Mouse (Mus musculus) CH12.LX (cell line): ENCODE measurements around the gene Cd86. TPM values are rescaled to one million over a fixed set of nuclear protein-coding genes. Genes with fewer than 3 reads are reported as not detected.
A peak's percentile ranks its signal among the peaks of the same experiment; 100 is the strongest.

Experiments
- DNase-seq: peaks from one replicate; pipeline ENCODE4 v3.0.0-alpha.2; 2013; ENCODE audit errors: extremely low read depth
- H3K27ac ChIP-seq: 2 replicates; pipeline ENCODE4 v1.5.1; 2012; ENCODE audit warnings: low read depth, mild to moderate bottlenecking, control low read depth, moderate library complexity; ENCODE audit not compliant: insufficient read depth
- H3K27me3 ChIP-seq: replicated peaks from 2 replicates; pipeline ENCODE3; 2012; ENCODE audit warnings: inconsistent platforms
- H3K36me3 ChIP-seq, 2 experiments: replicated peaks in 1 of 2; 2 replicates each; pipeline versions ENCODE3 to v1.6.1; 2012; ENCODE audit warnings: inconsistent platforms in 1 of 2, low read length in 1 of 2, mild to moderate bottlenecking in 1 of 2, mixed read lengths in 1 of 2, moderate library complexity in 1 of 2; ENCODE audit not compliant: control insufficient read depth in 1 of 2, insufficient read depth in 1 of 2
- H3K4me1 ChIP-seq, 2 experiments: 2 replicates each; pipeline ENCODE4 v1.6.1; 2012; ENCODE audit warnings: inconsistent platforms in 1 of 2, moderate library complexity in 1 of 2; ENCODE audit not compliant: insufficient read depth in 2 of 2, control insufficient read depth in 1 of 2
- H3K4me2 ChIP-seq: 2 replicates; pipeline ENCODE4 v1.6.1; 2012; ENCODE audit warnings: low read depth, mild to moderate bottlenecking, control low read depth; ENCODE audit not compliant: poor library complexity, insufficient read depth, severe bottlenecking
- H3K4me3 ChIP-seq, 3 experiments: fragments of 150-350 bp in 1 of 3; sonication (generic) in 1 of 3; replicated peaks in 1 of 3; 2 replicates each; pipeline versions ENCODE3 to v1.5.1; 2011 to 2012; ENCODE audit warnings: low read depth in 2 of 3, low read length in 2 of 3, mild to moderate bottlenecking in 2 of 3, moderate library complexity in 2 of 3, control low read depth in 1 of 3, improper control_type of control experiment in 1 of 3, inconsistent platforms in 1 of 3, mixed read lengths in 1 of 3; ENCODE audit not compliant: poor library complexity in 1 of 3
- H3K79me2 ChIP-seq: replicated peaks from 2 replicates; pipeline ENCODE4 v1.6.1; 2012; ENCODE audit warnings: mild to moderate bottlenecking, moderate library complexity; ENCODE audit not compliant: control insufficient read depth, poor library complexity, insufficient read depth, severe bottlenecking; ENCODE audit errors: extremely low read depth
- H3K9ac ChIP-seq: 2 replicates; pipeline ENCODE4 v1.6.1; 2012; ENCODE audit warnings: low read depth, mild to moderate bottlenecking, control low read depth, moderate library complexity; ENCODE audit not compliant: insufficient read depth
- H3K9me3 ChIP-seq: replicated peaks from 2 replicates; pipeline ENCODE3; 2012; ENCODE audit warnings: low read length, inconsistent platforms, mixed read lengths
- BHLHE40 ChIP-seq: IDR thresholded peaks from 2 replicates; pipeline ENCODE4 v1.6.1; 2011; ENCODE audit warnings: mild to moderate bottlenecking, low read depth, low read length, improper control_type of control experiment
- CHD1 ChIP-seq: IDR thresholded peaks from 2 replicates; pipeline ENCODE4 v1.6.1; 2012; ENCODE audit warnings: low read depth, low read length, improper control_type of control experiment, inconsistent platforms
- CHD2 ChIP-seq: IDR thresholded peaks from 2 replicates; pipeline ENCODE4 v1.6.1; 2011; ENCODE audit warnings: low read length, improper control_type of control experiment
- CTCF ChIP-seq, 2 experiments: IDR thresholded peaks in 1 of 2; conservative IDR thresholded peaks in 1 of 2; 2 replicates each; pipeline ENCODE4 v1.5.1; 2011 to 2012; ENCODE audit warnings: low read depth in 2 of 2, low read length in 2 of 2, improper control_type of control experiment in 1 of 2, inconsistent platforms in 1 of 2, mild to moderate bottlenecking in 1 of 2, moderate library complexity in 1 of 2
- EP300 ChIP-seq: IDR thresholded peaks from 2 replicates; pipeline ENCODE4 v1.6.1; 2011; ENCODE audit warnings: low read length, improper control_type of control experiment
- ETS1 ChIP-seq: conservative IDR thresholded peaks from 2 replicates; pipeline ENCODE4 v1.6.1; 2012; ENCODE audit warnings: low read depth, mild to moderate bottlenecking, inconsistent platforms, low read length, improper control_type of control experiment, moderate library complexity
- GABPA ChIP-seq: IDR thresholded peaks from 2 replicates; pipeline ENCODE4 v1.6.1; 2012; ENCODE audit warnings: low read depth, low read length, improper control_type of control experiment, inconsistent platforms; ENCODE audit not compliant: insufficient replicate concordance
- HCFC1 ChIP-seq: IDR thresholded peaks from 2 replicates; pipeline ENCODE4 v1.6.1; 2012; ENCODE audit warnings: low read depth, mild to moderate bottlenecking, inconsistent platforms, low read length, improper control_type of control experiment
- IRF4 ChIP-seq: IDR thresholded peaks from 2 replicates; pipeline ENCODE4 v1.6.1; 2014; ENCODE audit warnings: low read depth, mild to moderate bottlenecking, inconsistent platforms, low read length, improper control_type of control experiment
- MAFK ChIP-seq: IDR thresholded peaks from 2 replicates; pipeline ENCODE4 v1.6.1; 2011; ENCODE audit warnings: low read length, improper control_type of control experiment; ENCODE audit not compliant: insufficient replicate concordance
- MAX ChIP-seq: IDR thresholded peaks from 2 replicates; pipeline ENCODE4 v1.6.1; 2011; ENCODE audit warnings: low read length, improper control_type of control experiment
- MAZ ChIP-seq: IDR thresholded peaks from 2 replicates; pipeline ENCODE4 v1.6.1; 2012; ENCODE audit warnings: low read depth, mild to moderate bottlenecking, inconsistent platforms, low read length, improper control_type of control experiment, moderate library complexity
- MEF2A ChIP-seq: IDR thresholded peaks from 2 replicates; pipeline ENCODE4 v1.6.1; 2014; ENCODE audit warnings: low read depth, mild to moderate bottlenecking, inconsistent platforms, low read length, improper control_type of control experiment, borderline replicate concordance
- MXI1 ChIP-seq: IDR thresholded peaks from 2 replicates; pipeline ENCODE4 v1.6.1; 2011; ENCODE audit warnings: mild to moderate bottlenecking, low read depth, low read length, improper control_type of control experiment
- NELFE ChIP-seq: IDR thresholded peaks from 2 replicates; pipeline ENCODE4 v1.6.1; 2011; ENCODE audit warnings: low read depth, low read length, improper control_type of control experiment
- RAD21 ChIP-seq: IDR thresholded peaks from 2 replicates; pipeline ENCODE4 v1.6.1; 2011; ENCODE audit warnings: low read depth, mild to moderate bottlenecking, low read length, improper control_type of control experiment, moderate library complexity
- SIN3A ChIP-seq: IDR thresholded peaks from 2 replicates; pipeline ENCODE4 v1.6.1; 2012; ENCODE audit warnings: low read length, improper control_type of control experiment, inconsistent platforms
- SMC3 ChIP-seq: IDR thresholded peaks from 2 replicates; pipeline ENCODE4 v1.6.1; 2011; ENCODE audit warnings: low read depth, low read length, improper control_type of control experiment
- TCF12 ChIP-seq: IDR thresholded peaks from 2 replicates; pipeline ENCODE4 v1.6.1; 2014; ENCODE audit warnings: low read depth, mild to moderate bottlenecking, inconsistent platforms, low read length, improper control_type of control experiment
- USF1 ChIP-seq: IDR thresholded peaks from 2 replicates; pipeline ENCODE4 v1.6.1; 2014; ENCODE audit warnings: low read depth, mild to moderate bottlenecking, inconsistent platforms, low read length, improper control_type of control experiment
- ZC3H11A ChIP-seq: IDR thresholded peaks from 2 replicates; pipeline ENCODE4 v1.6.1; 2012; ENCODE audit warnings: low read depth, mild to moderate bottlenecking, inconsistent platforms, low read length, improper control_type of control experiment
- ZMIZ1 ChIP-seq: IDR thresholded peaks from 2 replicates; pipeline ENCODE4 v1.6.1; 2012; ENCODE audit warnings: low read depth, mild to moderate bottlenecking, inconsistent platforms, low read length, improper control_type of control experiment
- ZNF384 ChIP-seq: IDR thresholded peaks from 2 replicates; pipeline ENCODE4 v1.6.1; 2012; ENCODE audit warnings: low read depth, low read length, improper control_type of control experiment, inconsistent platforms
- dilution Hi-C: fragments of 300-500 bp; cut with MboI; formaldehyde crosslinking; loops from 2 replicates; pipeline ENCODE4 v1.14.3; 2020; ENCODE audit warnings: low sequenced_read_pairs; ENCODE audit not compliant: extremely low pct_unique_long_range_greater_than_20kb, extremely low pct_ligation_motif_present
- in situ Hi-C: fragments of 300-500 bp; cut with MboI; formaldehyde crosslinking; loops from 3 replicates; pipeline ENCODE4 v1.14.3; 2019; ENCODE audit warnings: low sequenced_read_pairs, low pct_ligation_motif_present, low pct_unique_long_range_greater_than_20kb, mixed read lengths
- polyA plus RNA-seq: library from polyadenylated mRNA; unstranded; fragments of >175 nt; gene quantifications from 2 replicates; pipeline ENCODE4 v1.2.1, GENCODE M21; 2012; ENCODE audit warnings: low read depth; ENCODE audit not compliant: insufficient read length
- total RNA-seq, 2 experiments: library from RNA; depleted of rRNA; stranded (reverse); fragments of 300-350 nt in 1 of 2; fragments of >200 nt in 1 of 2; gene quantifications; 2 replicates each; pipeline ENCODE4 v1.2.3; 2012 to 2014

Gene Cd86
- total and polyA plus RNA-seq, 3 experiments: 102 to 191 (median 113) TPM

DNA sequence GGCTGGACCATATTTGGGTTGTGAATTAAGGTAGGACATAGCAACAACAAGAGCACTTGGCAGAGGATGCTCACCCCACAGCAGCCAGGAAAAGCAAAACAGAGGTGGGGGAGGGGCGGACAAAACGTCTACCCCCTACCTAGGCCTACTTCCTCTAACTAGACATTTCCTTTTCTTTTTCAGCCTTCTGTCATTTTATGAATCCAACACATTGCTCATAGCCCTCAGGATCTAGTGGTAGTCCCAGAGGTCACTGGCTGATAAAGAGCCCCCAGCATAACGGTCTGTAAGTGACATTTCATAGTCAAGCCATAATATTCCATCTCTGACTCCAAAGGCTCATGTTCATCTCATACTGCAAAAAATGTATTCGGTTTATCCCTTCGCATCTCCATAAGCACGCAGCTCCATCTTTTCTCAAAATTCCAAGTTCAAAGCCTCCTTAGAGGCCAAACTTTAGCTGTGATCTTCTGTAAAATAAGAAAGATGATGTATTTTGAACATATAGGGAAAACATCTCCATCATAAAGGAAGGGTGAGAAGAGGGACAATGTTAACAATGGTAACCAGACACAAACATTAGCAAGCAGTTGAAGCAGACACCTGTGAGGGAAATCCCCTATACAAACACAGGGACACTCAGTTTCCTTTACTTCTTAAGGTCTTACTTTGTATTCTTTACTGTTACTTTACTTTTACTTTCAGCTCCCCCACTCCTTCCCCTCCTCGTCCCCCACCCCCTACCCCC lies 8.8 kb upstream of the Cd86 start (continued):
- TF ChIP-seq SMC3: peak; percentile 18
- TF ChIP-seq RAD21: no peak; the same call in none of the 2 replicates
- peak; percentile 55 for TF ChIP-seq HCFC1
- TF ChIP-seq CHD2: peak; percentile 95
- TF ChIP-seq EP300: peak; percentile 71
- TF ChIP-seq ZMIZ1: peak; percentile 63; the same call in 1 of the 2 replicates
- TF ChIP-seq MEF2A: peak; percentile 58; the same call in 1 of the 2 replicates
- no peak for TF ChIP-seq CTCF (conservative IDR thresholded peaks at IDR 0.05 in 1 of 2, IDR thresholded peaks at IDR 0.05 in 1 of 2; ENCODE audit: low read depth in 2 of 2, low read length in 2 of 2)
- TF ChIP-seq USF1: no peak
- peak; percentile 63 for TF ChIP-seq ETS1
- TF ChIP-seq GABPA: no peak

GRCm38 (mm10) chr16:36673196-36673595 lies 7.3 kb upstream of the Cd86 start:
- Histone ChIP-seq H3K9me3 (no peaks in the 10 kb centered on the region), H3K36me3 (no peaks in the 10 kb centered on the region)
- TF ChIP-seq MAFK: no peak
- 0 out of 2 replicates have a peak, but pooled peaks have one; percentile 19 for TF ChIP-seq BHLHE40
- peak; percentile 18; the same call in 1 of the 2 replicates for TF ChIP-seq MXI1
- TF ChIP-seq MAZ: peak; percentile 31; the same call in 1 of the 2 replicates
- TF ChIP-seq SIN3A: no peak
- peak; percentile 41; the same call in 1 of the 2 replicates for TF ChIP-seq MEF2A
- TF ChIP-seq IRF4: 0 out of 2 replicates have a peak, but pooled peaks have one; percentile 48
- TF ChIP-seq, all 38 proteins: peak for 5
- dilution Hi-C loops: no loop called here
- H3K4me3 ChIP-seq: no peak overlapping the region
- H3K79me2 ChIP-seq: no peaks in the 10 kb centered on the region
- DNase-seq: no peak
- peak overlapping the region; percentile 17; the same call in 1 of the 2 replicates for H3K27ac ChIP-seq
- in situ Hi-C loops: no loop called here
- peaks cover 39 to 76% of the 10 kb centered on the region in 2 experiments for H3K4me1 ChIP-seq
- no peak overlapping the region for H3K4me2 ChIP-seq
- no peaks in the 10 kb centered on the region for H3K27me3 ChIP-seq
- peak overlapping the region; percentile 0; the same call in 1 of the 2 replicates for H3K9ac ChIP-seq

DNA sequence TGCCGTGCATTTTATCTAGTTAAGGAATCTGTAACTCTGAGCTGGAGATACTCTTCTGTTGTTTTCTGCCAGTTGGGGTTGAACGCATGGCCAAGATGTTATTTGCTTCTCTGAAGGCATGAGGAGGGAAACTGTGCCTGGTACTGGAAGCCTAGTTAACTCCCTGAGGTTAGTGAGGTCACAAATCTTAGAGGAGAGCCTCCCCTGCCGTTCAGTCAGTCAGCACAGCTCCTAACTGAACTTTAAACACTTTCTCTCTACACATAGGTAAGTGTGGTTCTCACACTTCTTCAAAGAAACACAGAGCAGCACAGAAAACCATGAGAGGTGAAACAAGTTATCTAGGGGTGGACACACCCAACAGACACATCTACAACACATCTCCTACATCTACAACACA lies 4.7 kb upstream of the Cd86 start:
- dilution Hi-C loops: no loop called here

More for the DNA sequence above, 4.7 kb upstream of the Cd86 start:
- Histone ChIP-seq H3K9me3 (no peaks in the 10 kb centered on the region), H3K4me3 (no peak overlapping the region), H3K27ac (no peak overlapping the region), H3K4me1 (peaks cover 44 to 71% of the 10 kb centered on the region in 2 experiments), H3K27me3 (no peaks in the 10 kb centered on the region), H3K36me3 (no peaks in the 10 kb centered on the region), H3K4me2 (no peak overlapping the region), H3K9ac (no peak overlapping the region), H3K79me2 (no peaks in the 10 kb centered on the region)
- TF ChIP-seq CHD1: no peak
- TF ChIP-seq IRF4: no peak
- TF ChIP-seq ETS1: no peak
- TF ChIP-seq CTCF (conservative IDR thresholded peaks at IDR 0.05 in 1 of 2, IDR thresholded peaks at IDR 0.05 in 1 of 2; ENCODE audit: low read depth in 2 of 2, low read length in 2 of 2): peak in 1 of 2 experiments; percentile 62; a peak in 2 of 4 replicates
- no peak for TF ChIP-seq MAX
- TF ChIP-seq ZMIZ1: no peak
- peak; percentile 79 for TF ChIP-seq SMC3
- TF ChIP-seq MAZ: no peak
- TF ChIP-seq CHD2: no peak
- no peak for TF ChIP-seq USF1
- no peak for TF ChIP-seq MAFK
- no peak for TF ChIP-seq EP300
- peak; percentile 36; the same call in 1 of the 2 replicates for TF ChIP-seq ZC3H11A
- peak; percentile 70 for TF ChIP-seq RAD21
- TF ChIP-seq NELFE: no peak
- TF ChIP-seq ZNF384: no peak
- no peak for TF ChIP-seq GABPA
- no peak for TF ChIP-seq TCF12
- no peak for DNase-seq
- in situ Hi-C loops: no loop called here
